Mouse (Mus musculus): ENCODE data around the gene Wdr60. TPM values are rescaled to one million over a fixed set of nuclear protein-coding genes. Genes with fewer than 3 reads are reported as not detected.
"Not testable (repeated sequence)": the region's sequence is repeated elsewhere in the genome, so short reads cannot be mapped to it uniquely, and the experiment has no call there.

Gene Wdr60
- polyA plus RNA-seq, 1 experiment from 2014 or later = 16.5 TPM

GRCm38 (mm10) chr12:116275631-116276030 lies 12.8 kb upstream of the Wdr60 start:
- no peak for ATAC-seq (ENCODE audit: insufficient number of reproducible peaks, low FRiP score, low TSS enrichment, low read depth)
- Histone ChIP-seq H3K9me3 (ENCODE audit: control insufficient read depth, low read length) (no peaks in the 10 kb centered on the region), H3K27me3 (ENCODE audit: control insufficient read depth, insufficient read depth, low read length) (no peaks in the 10 kb centered on the region), H3K27ac (replicated peaks; ENCODE audit: low read depth, low read length) (no peak overlapping the region), H3K9ac (ENCODE audit: low read length) (no peak overlapping the region), H3K4me1 (ENCODE audit: control insufficient read depth, insufficient read depth, low read length) (no peaks in the 10 kb centered on the region), H3K4me3 (ENCODE audit: low read depth, low read length) (no peak overlapping the region), H3K4me2 (ENCODE audit: low read depth, severe bottlenecking) (no peak overlapping the region), H3K36me3 (ENCODE audit: control insufficient read depth, insufficient read depth, low read length) (no peaks in the 10 kb centered on the region)
- 93% methylated on average over 4 of the region's 4 CpGs for WGBS
- no peak for DNase-seq (ENCODE audit: low spot score)

GRCm38 (mm10) chr12:116275086-116275485 lies 12.3 kb upstream of the Wdr60 start, which contains the start of gene Gm11027:
Gene Gm11027, plus strand, starts transcription at chr12:116275386.
- WGBS = 91% methylated on average over 2 of the region's 2 CpGs

GRCm38 (mm10) chr12:116273733-116274132 lies 10.9 kb upstream of the Wdr60 start:
- WGBS = 74% methylated on average over 1 of the region's 1 CpGs
- Histone ChIP-seq H3K9me3 (ENCODE audit: control insufficient read depth, low read length) (no peaks in the 10 kb centered on the region), H3K27ac (replicated peaks; ENCODE audit: low read depth, low read length) (no peak overlapping the region), H3K4me1 (ENCODE audit: control insufficient read depth, insufficient read depth, low read length) (no peaks in the 10 kb centered on the region), H3K4me3 (ENCODE audit: low read depth, low read length) (no peak overlapping the region), H3K9ac (ENCODE audit: low read length) (no peak overlapping the region), H3K36me3 (ENCODE audit: control insufficient read depth, insufficient read depth, low read length) (no peaks in the 10 kb centered on the region), H3K4me2 (ENCODE audit: low read depth, severe bottlenecking) (no peak overlapping the region), H3K27me3 (ENCODE audit: control insufficient read depth, insufficient read depth, low read length) (no peaks in the 10 kb centered on the region)
- ATAC-seq (ENCODE audit: insufficient number of reproducible peaks, low FRiP score, low TSS enrichment, low read depth) = no peak
- no peak for DNase-seq (ENCODE audit: low spot score)

More at GRCm38 (mm10) chr12:116275086-116275485, 12.3 kb upstream of the Wdr60 start, which contains the start of gene Gm11027:
- DNase-seq (ENCODE audit: low spot score); ATAC-seq (ENCODE audit: insufficient number of reproducible peaks, low FRiP score, low TSS enrichment, low read depth); H3K36me3 ChIP-seq (ENCODE audit: control insufficient read depth, insufficient read depth, low read length); H3K4me1 ChIP-seq (ENCODE audit: control insufficient read depth, insufficient read depth, low read length); H3K4me2 ChIP-seq (ENCODE audit: low read depth, severe bottlenecking); H3K4me3 ChIP-seq (ENCODE audit: low read depth, low read length); H3K9me3 ChIP-seq (ENCODE audit: control insufficient read depth, low read length); H3K9ac ChIP-seq (ENCODE audit: low read length); H3K27me3 ChIP-seq (ENCODE audit: control insufficient read depth, insufficient read depth, low read length); H3K27ac ChIP-seq (replicated peaks; ENCODE audit: low read depth, low read length): not testable (repeated sequence)

GRCm38 (mm10) chr12:116271071-116271470 lies 8.2 kb upstream of the Wdr60 start:
- no peaks in the 10 kb centered on the region for H3K4me1 ChIP-seq (ENCODE audit: control insufficient read depth, insufficient read depth, low read length)
- H3K27ac ChIP-seq (replicated peaks; ENCODE audit: low read depth, low read length) = no peak overlapping the region
- H3K36me3 ChIP-seq (ENCODE audit: control insufficient read depth, insufficient read depth, low read length) = no peaks in the 10 kb centered on the region
- DNase-seq (ENCODE audit: low spot score) = no peak
- H3K4me2 ChIP-seq (ENCODE audit: low read depth, severe bottlenecking) = no peak overlapping the region
- ATAC-seq (ENCODE audit: insufficient number of reproducible peaks, low FRiP score, low TSS enrichment, low read depth) = no peak
- no peaks in the 10 kb centered on the region for H3K27me3 ChIP-seq (ENCODE audit: control insufficient read depth, insufficient read depth, low read length)
- no peak overlapping the region for H3K9ac ChIP-seq (ENCODE audit: low read length)
- H3K4me3 ChIP-seq (ENCODE audit: low read depth, low read length) = no peak overlapping the region
- no peaks in the 10 kb centered on the region for H3K9me3 ChIP-seq (ENCODE audit: control insufficient read depth, low read length)
- 97% methylated on average over 2 of the region's 2 CpGs for WGBS

- H3K27ac ChIP-seq (replicated peaks; ENCODE audit: low read depth, low read length) = no peak overlapping the region
- no peaks in the 10 kb centered on the region for H3K36me3 ChIP-seq (ENCODE audit: control insufficient read depth, insufficient read depth, low read length)
- H3K9me3 ChIP-seq (ENCODE audit: control insufficient read depth, low read length) = no peaks in the 10 kb centered on the region
- H3K9ac ChIP-seq (ENCODE audit: low read length) = no peak overlapping the region
- H3K4me1 ChIP-seq (ENCODE audit: control insufficient read depth, insufficient read depth, low read length) = no peaks in the 10 kb centered on the region
- H3K27me3 ChIP-seq (ENCODE audit: control insufficient read depth, insufficient read depth, low read length) = no peaks in the 10 kb centered on the region
- ATAC-seq (ENCODE audit: insufficient number of reproducible peaks, low FRiP score, low TSS enrichment, low read depth) = no peak
- no peak for DNase-seq (ENCODE audit: low spot score)
- 89% methylated on average over 1 of the region's 1 CpGs for WGBS
- H3K4me2 ChIP-seq (ENCODE audit: low read depth, severe bottlenecking) = no peak overlapping the region
- no peak overlapping the region for H3K4me3 ChIP-seq (ENCODE audit: low read depth, low read length)
Observed at GRCm38 (mm10) chr12:116270538-116270937, 7.7 kb upstream of the Wdr60 start.

GRCm38 (mm10) chr12:116269450-116269849 lies 6.6 kb upstream of the Wdr60 start:
- no peak for ATAC-seq (ENCODE audit: insufficient number of reproducible peaks, low FRiP score, low TSS enrichment, low read depth)
- Histone ChIP-seq H3K36me3 (ENCODE audit: control insufficient read depth, insufficient read depth, low read length) (no peaks in the 10 kb centered on the region), H3K4me1 (ENCODE audit: control insufficient read depth, insufficient read depth, low read length) (no peaks in the 10 kb centered on the region), H3K9ac (ENCODE audit: low read length) (no peak overlapping the region), H3K4me3 (ENCODE audit: low read depth, low read length) (no peak overlapping the region), H3K27ac (replicated peaks; ENCODE audit: low read depth, low read length) (no peak overlapping the region), H3K4me2 (ENCODE audit: low read depth, severe bottlenecking) (no peak overlapping the region), H3K27me3 (ENCODE audit: control insufficient read depth, insufficient read depth, low read length) (no peaks in the 10 kb centered on the region), H3K9me3 (ENCODE audit: control insufficient read depth, low read length) (no peaks in the 10 kb centered on the region)
- 78% methylated on average over 5 of the region's 5 CpGs for WGBS
- DNase-seq (ENCODE audit: low spot score) = no peak

- no peak for ATAC-seq (ENCODE audit: insufficient number of reproducible peaks, low FRiP score, low TSS enrichment, low read depth)
- Histone ChIP-seq H3K9me3 (ENCODE audit: control insufficient read depth, low read length) (no peaks in the 10 kb centered on the region), H3K27ac (replicated peaks; ENCODE audit: low read depth, low read length) (no peak overlapping the region), H3K27me3 (ENCODE audit: control insufficient read depth, insufficient read depth, low read length) (no peaks in the 10 kb centered on the region), H3K4me2 (ENCODE audit: low read depth, severe bottlenecking) (no peak overlapping the region), H3K4me3 (ENCODE audit: low read depth, low read length) (no peak overlapping the region), H3K36me3 (ENCODE audit: control insufficient read depth, insufficient read depth, low read length) (no peaks in the 10 kb centered on the region), H3K4me1 (ENCODE audit: control insufficient read depth, insufficient read depth, low read length) (no peaks in the 10 kb centered on the region), H3K9ac (ENCODE audit: low read length) (no peak overlapping the region)
- 80% methylated on average over 2 of the region's 2 CpGs for WGBS
- no peak for DNase-seq (ENCODE audit: low spot score)
Observed at GRCm38 (mm10) chr12:116265275-116265674, 2.5 kb upstream of the Wdr60 start.

GRCm38 (mm10) chr12:116264756-116265155 lies 1.9 kb upstream of the Wdr60 start:
- H3K27me3 ChIP-seq (ENCODE audit: control insufficient read depth, insufficient read depth, low read length) = no peaks in the 10 kb centered on the region
- no peak for ATAC-seq (ENCODE audit: insufficient number of reproducible peaks, low FRiP score, low TSS enrichment, low read depth)
- no peak overlapping the region for H3K4me3 ChIP-seq (ENCODE audit: low read depth, low read length)
- H3K27ac ChIP-seq (replicated peaks; ENCODE audit: low read depth, low read length) = no peak overlapping the region
- no peaks in the 10 kb centered on the region for H3K9me3 ChIP-seq (ENCODE audit: control insufficient read depth, low read length)
- no peak overlapping the region for H3K4me2 ChIP-seq (ENCODE audit: low read depth, severe bottlenecking)
- no peak overlapping the region for H3K9ac ChIP-seq (ENCODE audit: low read length)
- no peaks in the 10 kb centered on the region for H3K36me3 ChIP-seq (ENCODE audit: control insufficient read depth, insufficient read depth, low read length)
- 95% methylated on average over 2 of the region's 2 CpGs for WGBS
- no peak for DNase-seq (ENCODE audit: low spot score)
- H3K4me1 ChIP-seq (ENCODE audit: control insufficient read depth, insufficient read depth, low read length) = no peaks in the 10 kb centered on the region

- H3K9me3 ChIP-seq (ENCODE audit: control insufficient read depth, low read length) = no peaks in the 10 kb centered on the region
- H3K4me1 ChIP-seq (ENCODE audit: control insufficient read depth, insufficient read depth, low read length) = no peaks in the 10 kb centered on the region
- no peak overlapping the region for H3K27ac ChIP-seq (replicated peaks; ENCODE audit: low read depth, low read length)
- 78% methylated on average over 2 of the region's 2 CpGs for WGBS
- DNase-seq (ENCODE audit: low spot score) (no peak), ATAC-seq (ENCODE audit: insufficient number of reproducible peaks, low FRiP score, low TSS enrichment, low read depth) (no peak)
- no peaks in the 10 kb centered on the region for H3K36me3 ChIP-seq (ENCODE audit: control insufficient read depth, insufficient read depth, low read length)
- H3K9ac ChIP-seq (ENCODE audit: low read length) = no peak overlapping the region
- H3K27me3 ChIP-seq (ENCODE audit: control insufficient read depth, insufficient read depth, low read length) = no peaks in the 10 kb centered on the region
- H3K4me3 ChIP-seq (ENCODE audit: low read depth, low read length) = no peak overlapping the region
- H3K4me2 ChIP-seq (ENCODE audit: low read depth, severe bottlenecking) = no peak overlapping the region
Observed at GRCm38 (mm10) chr12:116258321-116258720, 4.5 kb downstream of the Wdr60 start.

Data from limb, embryonic 11.5 days (tissue).